Mouse (Mus musculus): Measurements from ENCODE around the gene Grcc10.

DNA sequence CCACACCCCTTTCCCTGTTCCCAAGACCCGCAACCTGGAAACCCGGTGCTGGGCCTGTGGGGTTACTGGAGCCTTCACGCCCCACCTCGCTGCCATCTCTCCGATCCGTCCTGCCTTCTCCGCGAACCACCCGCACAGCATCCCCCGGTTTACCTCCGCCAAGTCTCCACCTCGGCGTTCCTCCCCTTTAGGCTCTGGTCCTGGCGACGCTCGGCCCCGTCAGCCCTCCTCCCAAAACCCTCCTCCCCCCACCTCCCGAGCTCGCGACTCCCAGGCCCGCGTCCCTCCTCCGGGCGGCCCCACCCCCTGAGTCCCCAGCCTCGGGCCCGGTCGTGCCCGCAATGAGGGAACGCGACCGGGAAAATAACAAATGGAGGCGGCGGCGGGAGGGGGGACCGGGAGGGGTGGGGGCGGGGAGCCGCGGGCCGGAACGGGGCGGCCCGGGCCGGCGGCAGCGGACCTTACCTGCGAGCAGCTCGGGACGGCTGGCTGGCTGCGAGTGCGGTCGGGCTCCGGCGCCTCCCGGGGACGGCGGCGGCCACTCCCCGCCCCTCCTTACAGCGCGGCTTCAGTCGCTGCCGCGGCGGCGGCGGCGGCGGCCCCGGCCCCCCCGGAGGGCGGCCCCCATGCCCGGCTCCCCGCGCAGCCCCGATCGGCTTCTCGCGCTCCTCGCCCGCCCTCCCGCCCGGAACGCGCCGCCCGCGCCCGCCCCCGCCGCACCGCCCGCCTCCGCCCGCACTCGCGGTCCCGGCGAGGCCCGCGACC is 14.8 kb upstream of the Grcc10 start, which contains the start of the genes Gm45234 and Atn1:
- TF ChIP-seq POLR2A (IDR thresholded peaks at IDR 0.05; ENCODE audit: borderline replicate concordance, insufficient read depth, low read length) (0 out of 2 replicates have a peak, but pooled peaks have one; percentile 31), CTCF (IDR thresholded peaks at IDR 0.05; ENCODE audit: borderline replicate concordance, insufficient read depth, low read depth, low read length) (no peak)

Measured in cerebellum, adult 2 months (tissue).